Mouse (Mus musculus) liver, embryonic 14.5 days (tissue): ENCODE results near the gene Parp3. TPM values are rescaled to one million over a fixed set of nuclear protein-coding genes. Genes with fewer than 3 reads are reported as not detected.
A peak's percentile ranks its signal among the peaks of the same experiment; 100 is the strongest.

Experiments used
- ATAC-seq: fragments of 200-750 bp; cut with Nextera tagmentation; 2 replicates; pipeline ENCODE4 v1.8.0; 2017; ENCODE audit warnings: moderate number of reproducible peaks, mild to moderate bottlenecking, moderate library complexity; ENCODE audit not compliant: insufficient read depth
- DNase-seq, 3 experiments: peaks; one replicate each; pipeline ENCODE4 v3.0.0-alpha.2; 2012 to 2013; ENCODE audit warnings: low read depth in 3 of 3, low spot score in 3 of 3
- H3K27ac ChIP-seq: fragments of 300-500 bp; sonication (generic); 2 replicates; pipeline ENCODE4 v1.5.1; 2014; ENCODE audit warnings: moderate library complexity, mild to moderate bottlenecking, control low read depth, inconsistent platforms
- H3K27me3 ChIP-seq: fragments of 300-500 bp; sonication (generic); 2 replicates; pipeline ENCODE4 v1.6.1; 2014; ENCODE audit warnings: mild to moderate bottlenecking, low read length, moderate library complexity; ENCODE audit not compliant: control insufficient read depth, insufficient read depth
- H3K36me3 ChIP-seq: fragments of 300-500 bp; sonication (generic); replicated peaks from 2 replicates; pipeline ENCODE4 v1.6.1; 2014; ENCODE audit warnings: low read depth; ENCODE audit not compliant: control insufficient read depth, insufficient read depth
- H3K4me1 ChIP-seq, 2 experiments: fragments of 200-500 bp in 1 of 2; fragments of 300-500 bp in 1 of 2; sonication (generic) in 1 of 2; replicated peaks; 2 replicates each; pipeline ENCODE4 v1.6.1; 2012 to 2014; ENCODE audit warnings: antibody characterized with exemption in 1 of 2, inconsistent platforms in 1 of 2, low read length in 1 of 2; ENCODE audit not compliant: control insufficient read depth in 2 of 2, insufficient read depth in 2 of 2
- H3K4me2 ChIP-seq: fragments of 300-500 bp; sonication (generic); 2 replicates; pipeline ENCODE4 v1.6.1; 2014; ENCODE audit warnings: low read depth, mild to moderate bottlenecking, control low read depth, moderate library complexity
- H3K4me3 ChIP-seq, 2 experiments: fragments of 200-500 bp in 1 of 2; fragments of 300-500 bp in 1 of 2; sonication (generic) in 1 of 2; 2 replicates each; pipeline ENCODE4 v1.5.1; 2012 to 2014; ENCODE audit warnings: low read depth in 2 of 2, low read length in 2 of 2, mild to moderate bottlenecking in 2 of 2, control low read depth in 1 of 2, inconsistent platforms in 1 of 2, moderate library complexity in 1 of 2; ENCODE audit not compliant: insufficient read depth in 1 of 2
- H3K9ac ChIP-seq: fragments of 300-500 bp; sonication (generic); replicated peaks from 2 replicates; pipeline ENCODE4 v1.6.1; 2014; ENCODE audit warnings: mild to moderate bottlenecking, control low read depth, moderate library complexity
- H3K9me3 ChIP-seq: fragments of 300-500 bp; sonication (generic); 2 replicates; pipeline ENCODE4 v1.6.1; 2016; ENCODE audit warnings: low read length, mixed read lengths; ENCODE audit not compliant: control insufficient read depth
- CTCF ChIP-seq: IDR thresholded peaks from 2 replicates; pipeline ENCODE4 v1.5.1; 2016; ENCODE audit warnings: antibody characterized with exemption, low read depth, control low read depth
- EP300 ChIP-seq: IDR thresholded peaks from 2 replicates; pipeline ENCODE4 v1.6.1; 2016; ENCODE audit warnings: antibody characterized with exemption, low read depth
- WGBS: fragments of 180-500 bp; shearing (Covaris S2); extraction: QIAGEN DNeasy Blood & Tissue Kit; methylation state at CpG from one replicate; pipeline ENCODE4 v1.1.7; 2014; ENCODE audit not compliant: insufficient replicate concordance; 5-methylcytosine and 5-hydroxymethylcytosine counted together
- polyA plus RNA-seq, 2 experiments: library from polyadenylated mRNA; depleted of rRNA in 1 of 2; stranded (reverse) in 1 of 2; unstranded in 1 of 2; fragments of >200 nt; fragmentation: Nextera tagmentation in 1 of 2; extraction: Ambion mirVana in 1 of 2; gene quantifications; 2 replicates each; pipeline versions ENCODE4 v1.2.1 to v1.2.3; 2012 to 2014

Gene Parp3
- polyA plus RNA-seq, 2 experiments, result 0.91 to 1.3 TPM

- no peak overlapping the region for H3K27ac ChIP-seq
- H3K27me3 ChIP-seq, result no peaks in the 10 kb centered on the region
- TF ChIP-seq EP300 (no peak), CTCF (no peak)
- no peak overlapping the region for H3K4me3 ChIP-seq
- peaks cover 0 to 4% of the 10 kb centered on the region in 2 experiments; a peak in 2 of 4 replicates for H3K4me1 ChIP-seq
- H3K9me3 ChIP-seq, result no peaks in the 10 kb centered on the region
- DNase-seq (no peak), ATAC-seq (no peak)
- H3K4me2 ChIP-seq, result no peak overlapping the region
- no peak overlapping the region for H3K9ac ChIP-seq
- H3K36me3 ChIP-seq, result no peaks in the 10 kb centered on the region
- 43% methylated on average over 4 of the region's 4 CpGs for WGBS
Observed at GRCm38 (mm10) chr9:106472321-106472720, 4.4 kb downstream of the Parp3 start.

DNA sequence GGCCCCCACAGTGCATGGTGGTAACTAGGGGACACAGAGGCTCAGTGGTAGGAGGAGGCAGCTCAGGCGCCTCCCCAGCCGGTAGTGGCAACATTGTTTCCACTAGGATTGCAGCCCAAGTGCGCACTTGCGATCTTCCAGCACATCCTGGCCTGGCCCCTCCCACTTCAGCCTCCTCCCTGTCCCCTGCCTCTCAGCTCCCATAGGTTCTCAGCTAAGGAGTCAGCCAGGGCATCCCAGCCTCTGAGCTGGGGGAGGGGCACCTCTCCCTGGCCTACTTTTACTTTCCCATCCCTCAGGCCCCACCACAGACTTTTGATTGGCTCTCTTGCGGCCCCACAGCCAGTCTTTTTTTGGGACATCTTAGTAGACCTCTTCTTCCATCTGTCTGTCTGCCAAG, 4.9 kb downstream of the Parp3 start:
- Histone ChIP-seq H3K36me3 (no peaks in the 10 kb centered on the region), H3K4me1 (peaks cover 0 to 4% of the 10 kb centered on the region in 2 experiments; a peak in 2 of 4 replicates), H3K27me3 (no peaks in the 10 kb centered on the region), H3K27ac (no peak overlapping the region), H3K9me3 (no peaks in the 10 kb centered on the region), H3K4me2 (0 out of 2 replicates have a peak overlapping the region, but pooled peaks have one; percentile 6), H3K9ac (no peak overlapping the region), H3K4me3 (no peak overlapping the region)
- ATAC-seq (no peak), DNase-seq (no peak)
- 51% methylated on average over 5 of the region's 5 CpGs for WGBS
- no peak for TF ChIP-seq EP300
- no peak for TF ChIP-seq CTCF

- no peak for ATAC-seq
Observed at GRCm38 (mm10) chr9:106470991-106471750, 5.6 kb downstream of the Parp3 start.

GRCm38 (mm10) chr9:106469776-106470175, 7.0 kb downstream of the Parp3 start:
- no peak for DNase-seq

More at GRCm38 (mm10) chr9:106470991-106471750, 5.6 kb downstream of the Parp3 start:
- no peak for DNase-seq
- WGBS, result 63% methylated on average over 14 of the region's 14 CpGs
- 0 out of 2 replicates have a peak overlapping the region, but pooled peaks have one; percentile 6 for H3K4me2 ChIP-seq
- no peaks in the 10 kb centered on the region for H3K36me3 ChIP-seq
- no peak overlapping the region for H3K9ac ChIP-seq
- no peak overlapping the region for H3K27ac ChIP-seq
- no peaks in the 10 kb centered on the region for H3K9me3 ChIP-seq
- H3K4me3 ChIP-seq, result no peak overlapping the region
- peaks cover under 1% of the 10 kb centered on the region for H3K27me3 ChIP-seq
- no peak for TF ChIP-seq EP300
- TF ChIP-seq CTCF, result no peak
- H3K4me1 ChIP-seq, result peaks cover 0 to under 1% of the 10 kb centered on the region in 2 experiments; a peak in 1 of 4 replicates

GRCm38 (mm10) chr9:106469317-106469716, 7.4 kb downstream of the Parp3 start:
- 31% methylated on average over 6 of the region's 6 CpGs for WGBS
- Histone ChIP-seq H3K9ac (no peak overlapping the region), H3K4me1 (no peaks in the 10 kb centered on the region), H3K36me3 (no peaks in the 10 kb centered on the region), H3K4me3 (no peak overlapping the region), H3K27me3 (peaks cover 19% of the 10 kb centered on the region), H3K4me2 (no peak overlapping the region), H3K9me3 (no peaks in the 10 kb centered on the region), H3K27ac (no peak overlapping the region)
- DNase-seq (no peak), ATAC-seq (no peak)
- no peak for TF ChIP-seq EP300
- 0 out of 2 replicates have a peak, but pooled peaks have one; percentile 13 for TF ChIP-seq CTCF

More at GRCm38 (mm10) chr9:106469776-106470175, 7.0 kb downstream of the Parp3 start:
- TF ChIP-seq CTCF, result no peak
- TF ChIP-seq EP300, result no peak
- Histone ChIP-seq H3K4me3 (no peak overlapping the region), H3K27me3 (peaks cover 15% of the 10 kb centered on the region), H3K9ac (no peak overlapping the region), H3K9me3 (no peaks in the 10 kb centered on the region), H3K27ac (no peak overlapping the region), H3K36me3 (no peaks in the 10 kb centered on the region), H3K4me1 (no peaks in the 10 kb centered on the region), H3K4me2 (no peak overlapping the region)
- no peak for ATAC-seq
- 35% methylated on average over 9 of the region's 9 CpGs for WGBS
